Mouse (Mus musculus): ENCODE data around the gene Hoxb6. TPM values are rescaled to one million over a fixed set of nuclear protein-coding genes. Genes with fewer than 3 reads are reported as not detected.

Hoxb6 gene
- polyA plus RNA-seq, 1 experiment from 2014 or later: 11.6 TPM

GRCm38 (mm10) chr11:96284041-96284749 is 8.1 kb upstream of the Hoxb6 start:
- Histone ChIP-seq H3K9ac (ENCODE audit: low read length) (peak overlapping the region; percentile 67), H3K9me3 (ENCODE audit: control insufficient read depth, low read length) (no peaks in the 10 kb centered on the region), H3K27ac (ENCODE audit: low read length) (peak overlapping the region; percentile 82), H3K4me2 (ENCODE audit: low read depth, low read length) (peak overlapping the region; percentile 76), H3K36me3 (ENCODE audit: control insufficient read depth, insufficient read depth, low read length) (no peaks in the 10 kb centered on the region), H3K4me3 (ENCODE audit: low read length) (peak overlapping the region; percentile 51), H3K27me3 (ENCODE audit: control insufficient read depth, insufficient read depth, low read depth, low read length) (peaks cover 70% of the 10 kb centered on the region), H3K4me1 (replicated peaks; ENCODE audit: control insufficient read depth, insufficient read depth, low read length) (peaks cover 4% of the 10 kb centered on the region; the same call in 1 of the 2 replicates)
- peak; percentile 64 for ATAC-seq (ENCODE audit: low read depth)
- under 1% methylated on average over 46 of the region's 49 CpGs for WGBS

DNA sequence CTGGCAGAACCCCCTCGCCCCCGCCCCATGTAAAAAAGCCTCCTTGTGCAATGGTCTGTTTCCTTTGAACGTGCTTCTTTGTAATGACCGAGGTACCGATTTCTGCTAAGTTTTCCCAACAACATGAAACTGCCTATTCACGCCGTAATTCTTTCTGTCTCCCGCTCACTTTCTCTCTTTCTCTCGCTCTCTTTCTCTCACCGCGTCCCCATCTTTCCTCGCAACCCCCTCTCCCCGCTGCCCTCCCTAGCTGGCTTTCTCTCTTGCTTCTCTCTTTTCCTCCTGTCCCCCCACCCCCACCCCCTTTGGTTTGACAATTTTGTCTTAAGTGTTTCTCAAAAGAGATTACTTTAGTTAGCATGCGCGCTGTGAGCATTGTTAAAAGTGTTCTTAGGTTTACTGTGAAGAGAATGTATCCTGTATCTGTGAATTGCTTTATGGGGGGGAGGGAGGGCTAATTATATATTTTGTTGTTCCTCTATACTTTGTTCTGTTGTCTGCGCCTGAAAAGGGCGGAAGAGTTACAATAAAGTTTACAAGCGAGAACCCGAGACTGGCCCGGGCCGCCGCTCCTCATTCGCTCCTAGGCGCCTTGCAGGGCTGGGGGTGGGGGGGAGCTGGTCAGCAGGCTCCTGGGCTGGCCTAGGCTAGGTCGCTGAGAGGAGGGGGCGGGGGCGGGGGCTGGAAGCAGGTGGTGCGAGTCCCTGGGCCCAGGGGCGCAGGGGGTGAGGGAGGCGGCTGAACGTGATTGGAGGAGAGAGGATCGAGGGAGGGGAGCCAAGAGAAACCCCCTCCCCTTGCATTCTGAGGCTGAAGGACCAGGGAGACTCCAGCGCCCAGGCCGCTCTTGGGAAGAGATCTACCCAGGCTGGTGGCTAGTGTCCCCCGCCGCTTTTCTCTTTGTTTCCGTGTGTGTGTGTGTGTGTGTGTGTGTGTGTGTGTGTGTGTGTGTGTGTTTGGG is 7.2 kb upstream of the Hoxb6 start:
- 1% methylated on average over 37 of the region's 37 CpGs for WGBS
- H3K9me3 ChIP-seq (ENCODE audit: control insufficient read depth, low read length): no peaks in the 10 kb centered on the region
- peaks cover 4% of the 10 kb centered on the region; the same call in 1 of the 2 replicates for H3K4me1 ChIP-seq (replicated peaks; ENCODE audit: control insufficient read depth, insufficient read depth, low read length)
- peak overlapping the region; percentile 82 for H3K27ac ChIP-seq (ENCODE audit: low read length)
- peak overlapping the region; percentile 76 for H3K4me2 ChIP-seq (ENCODE audit: low read depth, low read length)
- ATAC-seq (ENCODE audit: low read depth): peak; percentile 56
- peak overlapping the region; percentile 67 for H3K9ac ChIP-seq (ENCODE audit: low read length)
- H3K4me3 ChIP-seq (ENCODE audit: low read length): peak overlapping the region; percentile 51
- H3K27me3 ChIP-seq (ENCODE audit: control insufficient read depth, insufficient read depth, low read depth, low read length): peaks cover 69% of the 10 kb centered on the region
- H3K36me3 ChIP-seq (ENCODE audit: control insufficient read depth, insufficient read depth, low read length): no peaks in the 10 kb centered on the region

DNA sequence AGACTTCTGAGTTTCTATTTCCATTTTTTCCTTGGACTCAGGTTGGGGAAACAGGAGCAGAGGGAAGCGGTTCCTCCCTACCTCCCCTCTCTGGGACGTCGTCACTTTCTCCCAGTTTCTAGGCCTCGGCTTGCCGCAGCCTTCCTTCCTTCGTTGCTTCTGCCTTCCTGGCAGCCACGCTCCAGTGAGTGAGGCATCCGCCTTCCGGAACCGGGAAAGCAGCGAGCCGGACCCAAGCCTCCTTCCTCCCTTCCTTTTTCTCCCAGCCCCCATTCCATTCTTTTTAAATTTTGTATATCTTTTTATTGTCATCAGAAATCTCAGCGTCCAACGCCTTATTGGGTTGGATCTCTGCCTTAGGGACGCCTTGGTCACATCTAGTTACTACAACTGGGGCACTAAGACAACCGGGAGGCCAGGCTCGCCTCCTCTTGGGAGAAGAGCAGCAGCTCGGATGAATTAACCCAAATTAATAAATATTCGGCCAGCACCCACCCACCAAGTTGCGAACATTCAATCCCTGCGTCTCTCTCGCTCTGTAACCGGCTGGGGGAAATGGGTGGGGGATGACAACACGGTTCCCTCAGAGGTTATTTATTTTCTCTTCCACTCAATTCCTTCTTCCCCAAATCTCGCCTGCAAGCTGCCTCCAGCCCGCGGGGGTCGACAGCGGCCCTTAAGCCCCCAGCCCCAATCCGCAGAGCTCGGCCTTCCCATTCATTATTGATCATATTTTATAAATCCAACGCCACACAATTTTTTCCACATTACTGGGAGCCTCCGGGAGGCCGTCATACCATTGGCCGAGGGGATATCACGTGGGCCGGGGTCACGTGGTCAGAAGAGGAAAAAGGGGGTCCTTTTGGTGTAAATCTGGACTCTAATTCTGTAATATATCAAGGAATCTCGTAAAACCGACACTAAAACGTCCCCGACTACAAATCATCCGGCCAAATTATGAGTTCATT is 6.2 kb upstream of the Hoxb6 start, which contains the start of gene Hoxb7:
TSS of gene Hoxb7 (plus strand) at position 853 of the 968 bp plus-strand sequence.
- Histone ChIP-seq H3K27me3 (ENCODE audit: control insufficient read depth, insufficient read depth, low read depth, low read length) (peaks cover 65% of the 10 kb centered on the region), H3K9ac (ENCODE audit: low read length) (peak within 1 kb of the TSS; percentile 67), H3K4me2 (ENCODE audit: low read depth, low read length) (peak within 1 kb of the TSS; percentile 76), H3K4me1 (replicated peaks; ENCODE audit: control insufficient read depth, insufficient read depth, low read length) (peaks cover 4% of the 10 kb centered on the region; the same call in 1 of the 2 replicates), H3K27ac (ENCODE audit: low read length) (peak within 1 kb of the TSS; percentile 82), H3K9me3 (ENCODE audit: control insufficient read depth, low read length) (no peaks in the 10 kb centered on the region), H3K4me3 (ENCODE audit: low read length) (peak within 1 kb of the TSS; percentile 51), H3K36me3 (ENCODE audit: control insufficient read depth, insufficient read depth, low read length) (no peaks in the 10 kb centered on the region)
- peak; percentile 45; the same call in 1 of the 2 replicates for ATAC-seq (ENCODE audit: low read depth)
- WGBS: 2% methylated on average over 43 of the region's 43 CpGs

GRCm38 (mm10) chr11:96286739-96287385 is 5.4 kb upstream of the Hoxb6 start:
- H3K36me3 ChIP-seq (ENCODE audit: control insufficient read depth, insufficient read depth, low read length): no peaks in the 10 kb centered on the region
- peak overlapping the region; percentile 51 for H3K4me3 ChIP-seq (ENCODE audit: low read length)
- H3K27me3 ChIP-seq (ENCODE audit: control insufficient read depth, insufficient read depth, low read depth, low read length): peaks cover 65% of the 10 kb centered on the region
- WGBS: under 1% methylated on average over 55 of the region's 55 CpGs
- no peak overlapping the region for H3K27ac ChIP-seq (ENCODE audit: low read length)
- H3K4me2 ChIP-seq (ENCODE audit: low read depth, low read length): peak overlapping the region; percentile 76
- H3K9me3 ChIP-seq (ENCODE audit: control insufficient read depth, low read length): no peaks in the 10 kb centered on the region
- H3K9ac ChIP-seq (ENCODE audit: low read length): peak overlapping the region; percentile 61
- no peak for ATAC-seq (ENCODE audit: low read depth)
- peaks cover 4% of the 10 kb centered on the region; the same call in 1 of the 2 replicates for H3K4me1 ChIP-seq (replicated peaks; ENCODE audit: control insufficient read depth, insufficient read depth, low read length)

DNA sequence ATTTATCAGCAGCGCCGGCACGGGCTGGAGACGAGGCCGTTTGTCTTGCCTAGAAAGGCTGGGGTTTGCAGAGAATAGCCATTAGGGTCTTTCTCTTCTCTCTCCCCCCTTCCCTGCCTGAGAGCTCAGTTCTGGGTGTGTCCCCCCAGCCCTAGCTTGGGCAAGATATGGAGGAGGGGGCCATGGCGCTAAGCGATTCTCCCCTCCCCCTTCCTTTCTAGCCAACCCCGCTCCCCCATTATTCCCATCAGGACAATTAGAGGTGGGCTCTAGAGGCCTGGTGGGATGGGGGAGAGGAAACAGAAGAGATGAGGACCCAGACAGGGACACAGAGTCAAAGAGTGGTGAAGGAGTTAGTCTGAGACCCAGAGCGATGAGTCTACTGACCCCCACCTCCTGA is 4.9 kb upstream of the Hoxb6 start:
- Histone ChIP-seq H3K9me3 (ENCODE audit: control insufficient read depth, low read length) (no peaks in the 10 kb centered on the region), H3K4me3 (ENCODE audit: low read length) (peak overlapping the region; percentile 51), H3K27me3 (ENCODE audit: control insufficient read depth, insufficient read depth, low read depth, low read length) (peaks cover 66% of the 10 kb centered on the region), H3K27ac (ENCODE audit: low read length) (no peak overlapping the region), H3K9ac (ENCODE audit: low read length) (peak overlapping the region; percentile 61), H3K4me1 (replicated peaks; ENCODE audit: control insufficient read depth, insufficient read depth, low read length) (peaks cover 4% of the 10 kb centered on the region; the same call in 1 of the 2 replicates), H3K4me2 (ENCODE audit: low read depth, low read length) (peak overlapping the region; percentile 76), H3K36me3 (ENCODE audit: control insufficient read depth, insufficient read depth, low read length) (no peaks in the 10 kb centered on the region)
- WGBS: 6% methylated on average over 9 of the region's 9 CpGs
- no peak for ATAC-seq (ENCODE audit: low read depth)

DNA sequence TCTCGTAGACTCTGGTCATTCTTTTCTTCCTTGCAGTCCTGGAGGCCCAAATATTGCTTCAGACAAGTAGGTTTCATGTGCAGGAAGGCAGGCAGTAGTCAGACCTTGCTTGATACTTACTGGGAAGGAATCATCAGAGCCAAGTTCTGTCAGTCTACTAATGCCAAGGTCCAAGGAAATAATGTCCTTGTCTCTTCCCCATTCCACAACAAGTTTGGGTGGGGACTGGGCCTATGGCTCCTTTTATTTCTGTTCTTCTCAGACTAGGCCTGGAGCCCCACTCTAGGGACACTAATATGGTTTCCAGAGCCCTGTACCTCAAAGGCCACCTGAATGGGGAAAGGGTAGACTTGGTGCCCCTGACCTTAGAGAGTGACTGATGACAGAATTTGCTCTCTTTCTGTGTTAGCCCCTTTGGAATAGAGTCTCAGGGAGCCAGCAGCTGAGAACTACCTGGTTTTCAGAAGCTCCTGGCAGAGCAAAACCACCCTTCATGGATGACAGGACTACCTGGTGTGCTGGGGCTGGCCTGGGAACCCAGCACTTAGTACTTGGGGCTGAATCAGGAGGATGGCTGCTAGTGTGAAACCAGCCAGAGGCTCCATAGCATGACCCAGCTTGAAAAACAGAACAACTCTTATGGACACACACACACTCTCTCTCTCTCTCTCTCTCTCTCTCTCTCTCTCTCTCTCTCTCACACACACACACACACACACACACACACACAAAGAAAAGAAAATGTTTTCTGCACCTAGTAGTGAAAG is 3.6 kb upstream of the Hoxb6 start:
- Histone ChIP-seq H3K4me2 (ENCODE audit: low read depth, low read length) (no peak overlapping the region), H3K4me3 (ENCODE audit: low read length) (no peak overlapping the region), H3K27me3 (ENCODE audit: control insufficient read depth, insufficient read depth, low read depth, low read length) (peaks cover 69% of the 10 kb centered on the region), H3K36me3 (ENCODE audit: control insufficient read depth, insufficient read depth, low read length) (no peaks in the 10 kb centered on the region), H3K9me3 (ENCODE audit: control insufficient read depth, low read length) (no peaks in the 10 kb centered on the region), H3K4me1 (replicated peaks; ENCODE audit: control insufficient read depth, insufficient read depth, low read length) (no peaks in the 10 kb centered on the region), H3K9ac (ENCODE audit: low read length) (no peak overlapping the region), H3K27ac (ENCODE audit: low read length) (no peak overlapping the region)
- whole genome bisulfite sequencing: 53% methylated on average over 1 of the region's 1 CpGs
- no peak for ATAC-seq (ENCODE audit: low read depth)

- H3K27me3 ChIP-seq (ENCODE audit: control insufficient read depth, insufficient read depth, low read depth, low read length): peaks cover 75% of the 10 kb centered on the region
- ATAC-seq (ENCODE audit: low read depth): no peak
- WGBS: 44% methylated on average over 21 of the region's 21 CpGs
- no peak overlapping the region for H3K4me2 ChIP-seq (ENCODE audit: low read depth, low read length)
- H3K27ac ChIP-seq (ENCODE audit: low read length): no peak overlapping the region
- no peaks in the 10 kb centered on the region for H3K4me1 ChIP-seq (replicated peaks; ENCODE audit: control insufficient read depth, insufficient read depth, low read length)
- H3K36me3 ChIP-seq (ENCODE audit: control insufficient read depth, insufficient read depth, low read length): no peaks in the 10 kb centered on the region
- no peak overlapping the region for H3K4me3 ChIP-seq (ENCODE audit: low read length)
- H3K9ac ChIP-seq (ENCODE audit: low read length): no peak overlapping the region
- H3K9me3 ChIP-seq (ENCODE audit: control insufficient read depth, low read length): no peaks in the 10 kb centered on the region
Observed at GRCm38 (mm10) chr11:96289293-96289692, 3.0 kb upstream of the Hoxb6 start.

DNA sequence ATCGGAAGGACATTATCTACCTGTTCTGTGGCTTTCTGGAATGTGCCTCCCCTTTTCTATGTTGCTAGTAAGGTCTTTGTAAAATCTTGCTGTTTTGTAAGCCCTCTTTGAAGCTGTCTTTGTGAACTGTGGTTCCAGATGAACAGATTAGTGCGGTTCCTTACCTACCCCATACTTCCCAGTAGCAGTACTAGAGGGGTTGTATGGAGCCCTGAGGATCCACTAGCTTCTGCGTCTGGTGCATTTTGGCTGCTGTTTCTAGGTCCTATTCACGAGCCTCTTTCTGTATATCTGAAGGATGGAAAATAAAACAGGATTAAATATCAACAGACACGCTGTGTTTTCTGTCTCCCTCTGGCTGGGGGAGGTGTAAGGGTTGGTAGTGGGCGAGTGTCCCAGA is 2.4 kb upstream of the Hoxb6 start:
- no peak for ATAC-seq (ENCODE audit: low read depth)
- Histone ChIP-seq H3K9me3 (ENCODE audit: control insufficient read depth, low read length) (no peaks in the 10 kb centered on the region), H3K9ac (ENCODE audit: low read length) (no peak overlapping the region), H3K27me3 (ENCODE audit: control insufficient read depth, insufficient read depth, low read depth, low read length) (peaks cover 78% of the 10 kb centered on the region), H3K4me3 (ENCODE audit: low read length) (no peak overlapping the region), H3K36me3 (ENCODE audit: control insufficient read depth, insufficient read depth, low read length) (no peaks in the 10 kb centered on the region), H3K4me2 (ENCODE audit: low read depth, low read length) (no peak overlapping the region), H3K4me1 (replicated peaks; ENCODE audit: control insufficient read depth, insufficient read depth, low read length) (no peaks in the 10 kb centered on the region), H3K27ac (ENCODE audit: low read length) (no peak overlapping the region)
- 29% methylated on average over 6 of the region's 6 CpGs for WGBS
